In the genomic region with DNA sequence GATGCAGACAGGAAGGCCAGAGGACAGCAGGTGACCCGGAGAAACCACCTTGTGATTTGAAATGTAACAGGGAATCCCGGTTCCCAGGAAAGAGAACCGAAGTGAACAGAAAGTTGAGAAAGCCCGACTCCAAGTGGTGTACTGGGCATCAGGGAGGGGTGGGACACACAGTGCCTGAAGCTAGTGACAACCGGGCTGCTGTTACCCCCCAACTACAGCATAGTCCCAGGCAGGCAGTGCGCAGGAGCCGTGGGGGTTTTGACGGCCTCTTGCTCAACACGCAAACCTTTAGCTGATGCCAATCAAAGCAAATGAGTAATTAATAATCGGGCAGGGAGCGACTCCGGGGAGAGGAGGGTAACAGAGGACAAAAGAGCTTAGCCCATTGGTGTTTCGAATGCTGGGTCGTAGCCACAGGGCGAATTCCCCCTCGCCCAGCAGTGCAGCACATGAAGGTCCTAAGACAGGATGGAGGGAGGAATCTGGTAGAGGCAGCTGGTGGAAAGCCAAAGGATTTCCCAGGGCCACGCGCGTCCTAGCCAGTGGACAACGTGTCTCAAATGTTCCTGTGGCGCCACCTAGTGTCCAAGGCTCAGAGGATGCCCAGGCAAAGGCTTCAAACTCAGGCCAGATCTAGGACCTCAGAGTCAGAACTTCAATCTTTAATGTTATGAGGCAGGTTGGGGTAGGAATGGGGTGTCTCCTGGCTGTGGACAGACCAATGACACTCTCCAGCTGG, we compare ENCODE assay signal across 8 mouse cellular contexts.
DNase-seq lines count a peak whose midpoint lies in the region; ATAC-seq lines count a peak whose summit lies in the region.

No protein-coding gene starts in this region.

- no peaks in the 10 kb centered on the region for H3K9me3 ChIP-seq in intestine, embryonic 15.5 days
- H3K9me3 ChIP-seq in midbrain, embryonic 10.5 days (replicated peaks) = 0 out of 2 replicates have a peak, but pooled peaks cover 6% of the 10 kb centered on the region

- intact Hi-C loops in gastrocnemius, postnatal 36 days (cut with DNase I) = loop anchor here (1.0 kb wide), 1 partner anchor 37 kb away; no protein-coding TSS in a partner anchor
- intact Hi-C loops in left cerebral cortex, postnatal 14 days (cut with DNase I) = loop anchor here (5.0 to 10.0 kb wide), 2 partner anchors 895 to 1157 kb away; no protein-coding TSS in a partner anchor

- no peaks in the 10 kb centered on the region for H3K36me3 ChIP-seq in intestine, embryonic 15.5 days
- no peaks in the 10 kb centered on the region for H3K36me3 ChIP-seq in midbrain, embryonic 10.5 days

- 41% methylated on average over 21 of the region's 21 CpGs for WGBS in intestine, embryonic 15.5 days
- WGBS in midbrain, embryonic 10.5 days = 45% methylated on average over 21 of the region's 21 CpGs

- no peaks in the 10 kb centered on the region for H3K27me3 ChIP-seq in intestine, embryonic 15.5 days (replicated peaks)
- H3K27me3 ChIP-seq in midbrain, embryonic 10.5 days (ENCODE audit: low read depth, poor library complexity, severe bottlenecking) = no peaks in the 10 kb centered on the region; the same call in 1 of the 2 replicates

- no peak overlapping the region for H3K27ac ChIP-seq in intestine, embryonic 15.5 days
- peak overlapping the region; percentile 72; the same call in 1 of the 2 replicates for H3K27ac ChIP-seq in midbrain, embryonic 10.5 days (replicated peaks)

- peak; percentile 87 for DNase-seq in adrenal gland, adult 2 months
- peak; percentile 84 for DNase-seq in embryo, embryonic 11.5 days (ENCODE audit: low read depth, low spot score)
- DNase-seq in gastrocnemius, postnatal 36 days = peak; percentile 69 to 78
- DNase-seq in left cerebral cortex, postnatal 14 days (ENCODE audit: low spot score in 2 of 2) = peak; percentile 92 to 93
- peak; percentile 84 for DNase-seq in midbrain, embryonic 10.5 days (ENCODE audit: low spot score)
- peak; percentile 98 for DNase-seq in right cerebral cortex, postnatal 4 days
- peak; percentile 62 for DNase-seq in yolk sac, embryonic 10.5 days (ENCODE audit: low spot score)

- no peak overlapping the region for H3K9ac ChIP-seq in intestine, embryonic 15.5 days

- peak overlapping the region; percentile 15; the same call in 1 of the 2 replicates for H3K4me3 ChIP-seq in intestine, embryonic 15.5 days (replicated peaks)
- peak overlapping the region; percentile 40 for H3K4me3 ChIP-seq in midbrain, embryonic 10.5 days

- peaks cover 9% of the 10 kb centered on the region; the same call in 1 of the 2 replicates for H3K4me1 ChIP-seq in intestine, embryonic 15.5 days (replicated peaks)
- H3K4me1 ChIP-seq in midbrain, embryonic 10.5 days = peaks cover 12% of the 10 kb centered on the region

- peak overlapping the region; percentile 51 for H3K4me2 ChIP-seq in intestine, embryonic 15.5 days (replicated peaks)

- peak; percentile 86 for ATAC-seq in intestine, embryonic 15.5 days
